Mouse (Mus musculus): ENCODE measurements around the gene Clic1.

Gene Clic1

DNA sequence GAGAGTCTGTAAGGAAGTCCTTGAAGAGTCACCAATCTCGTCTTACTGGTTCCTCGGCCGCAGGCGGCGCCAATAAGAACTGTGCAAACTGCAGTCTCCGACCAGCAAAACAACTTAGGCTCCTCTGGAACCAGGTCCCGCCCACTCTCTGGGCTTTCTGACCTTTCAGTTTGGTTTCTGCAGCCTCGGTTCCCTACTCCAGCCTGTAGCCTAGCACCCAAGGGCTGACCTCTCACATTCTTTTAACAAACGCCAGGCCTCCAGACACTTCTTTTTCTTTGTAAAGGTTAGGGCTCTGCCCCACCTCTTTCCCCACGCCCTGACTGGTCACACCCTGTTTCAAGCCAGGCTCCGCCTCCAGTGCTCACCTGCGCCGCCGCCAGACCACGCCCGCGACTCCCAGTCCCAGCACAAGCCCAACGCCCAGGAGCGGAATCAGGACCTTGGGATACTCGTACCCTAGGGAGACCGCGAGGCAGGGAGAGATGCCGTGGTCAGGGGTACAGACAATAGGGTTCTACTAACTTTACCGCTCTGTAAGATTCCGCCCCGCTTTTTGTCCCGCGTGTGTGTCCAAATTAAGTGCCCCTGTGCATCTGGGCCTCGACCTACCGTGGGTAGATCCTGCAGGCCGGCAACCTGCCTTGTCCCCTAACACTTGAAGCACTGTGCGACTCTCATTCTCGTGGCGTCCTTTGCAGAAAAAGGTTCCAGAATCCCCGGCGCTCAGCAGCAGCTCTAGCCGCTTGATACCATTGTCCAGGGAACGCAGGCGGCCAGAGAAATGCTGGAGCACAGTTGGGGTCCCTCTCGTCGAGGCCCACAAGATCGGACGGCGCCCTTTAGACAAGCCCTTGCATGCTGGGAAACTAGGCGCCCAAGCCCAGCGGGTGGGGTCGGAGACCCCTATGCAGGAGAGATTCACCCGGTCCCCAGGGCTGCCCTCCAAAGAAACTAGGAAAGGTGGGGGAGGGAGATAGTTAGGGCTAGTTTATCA lies 15.5 kb downstream of the Clic1 start, which contains the start of gene Ly6g6c:
TSS of gene Ly6g6c (plus strand) at position 438 of the 997 bp plus-strand sequence.
- DNase-seq, result peak; percentile 62 to 71

DNA sequence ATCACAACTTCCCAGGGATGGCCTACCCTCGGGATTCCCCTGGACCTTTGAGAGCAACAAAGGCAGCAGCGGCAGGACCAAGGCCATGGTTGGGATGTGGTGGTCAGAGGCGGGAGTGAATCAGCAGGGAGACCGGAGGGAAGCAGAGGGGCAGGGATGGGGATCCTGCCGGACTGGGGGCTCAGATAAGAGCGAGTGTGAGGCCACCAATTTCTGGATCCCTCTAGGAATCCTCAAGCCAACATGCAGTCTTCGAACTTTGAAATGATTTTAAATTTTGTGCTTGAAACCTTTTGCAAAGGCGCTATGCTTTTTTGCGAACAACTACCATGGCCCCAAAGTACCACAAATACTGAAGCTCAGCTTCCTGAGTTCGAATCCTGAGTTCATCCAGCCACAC lies 16.3 kb downstream of the Clic1 start, which contains the start of gene Mpig6b:
TSS of gene Mpig6b (minus strand) at position 101 of the 400 bp plus-strand sequence.
- no peak for DNase-seq

DNA sequence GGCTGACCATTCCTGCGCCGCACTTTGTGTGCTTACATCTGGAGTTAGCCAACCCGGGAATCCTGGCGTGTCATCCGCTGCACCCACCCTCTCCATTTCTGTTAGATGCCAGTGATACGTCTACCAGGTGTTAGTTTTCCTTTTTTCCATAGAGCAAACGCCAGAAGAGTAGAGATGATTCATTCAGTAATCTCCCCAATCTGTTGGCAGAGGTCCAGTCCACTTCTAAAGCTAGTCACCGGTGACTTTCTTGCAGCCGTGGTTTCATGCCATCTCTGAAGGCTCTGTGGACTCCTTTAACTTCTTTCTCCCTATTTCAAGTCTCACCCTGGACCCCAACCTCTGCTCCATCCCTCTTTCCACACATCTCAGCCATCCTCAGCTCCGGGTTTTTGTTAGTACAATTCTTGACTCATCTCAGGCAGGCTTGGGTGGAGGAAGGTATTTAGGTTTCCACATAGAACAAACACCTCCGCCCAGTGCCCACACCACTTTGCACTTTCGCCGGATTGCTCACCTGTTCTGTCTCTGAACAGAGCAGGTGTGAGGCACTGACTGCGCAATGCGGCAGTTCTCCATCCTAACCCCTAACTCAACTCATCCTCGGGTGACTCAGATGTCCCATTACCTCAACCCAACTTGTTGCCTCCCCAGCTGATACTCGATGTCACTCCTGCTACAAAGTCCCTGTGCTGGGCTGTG lies 18.6 kb downstream of the Clic1 start:
- DNase-seq, result no peak

DNA sequence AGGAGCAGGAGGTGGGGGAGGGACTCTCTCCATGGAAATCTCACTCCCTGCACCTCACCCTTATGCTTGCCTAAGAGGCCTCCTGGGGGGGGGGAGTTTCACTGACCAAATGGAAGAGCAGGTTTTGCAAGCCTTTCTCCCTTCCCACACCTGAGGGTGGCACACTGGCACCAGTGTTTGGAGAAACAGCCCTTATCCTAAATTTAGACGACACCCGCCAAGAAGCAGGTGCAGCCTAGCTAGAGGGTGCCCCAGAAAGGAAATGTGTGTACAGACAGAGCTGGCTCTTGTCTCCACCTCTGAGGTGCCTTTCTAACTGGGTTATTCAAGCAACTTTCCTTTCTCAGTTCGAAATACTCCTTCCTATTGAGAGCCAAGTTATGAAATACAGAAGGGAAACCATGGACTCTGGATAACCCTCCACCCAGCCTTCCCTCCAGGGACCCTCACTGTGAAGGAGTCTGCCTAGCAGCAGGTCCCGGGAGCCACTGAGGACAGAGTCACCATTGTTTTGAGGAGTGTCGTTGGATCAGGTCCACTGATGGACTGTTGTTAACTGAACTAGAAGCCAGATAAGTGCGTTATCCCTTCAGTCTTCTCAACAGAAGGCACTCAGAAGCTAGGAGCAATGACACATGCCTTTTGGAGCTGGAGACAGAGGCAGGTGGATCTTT lies 20.9 kb downstream of the Clic1 start:
- peak; percentile 83 to 87 for DNase-seq

DNA sequence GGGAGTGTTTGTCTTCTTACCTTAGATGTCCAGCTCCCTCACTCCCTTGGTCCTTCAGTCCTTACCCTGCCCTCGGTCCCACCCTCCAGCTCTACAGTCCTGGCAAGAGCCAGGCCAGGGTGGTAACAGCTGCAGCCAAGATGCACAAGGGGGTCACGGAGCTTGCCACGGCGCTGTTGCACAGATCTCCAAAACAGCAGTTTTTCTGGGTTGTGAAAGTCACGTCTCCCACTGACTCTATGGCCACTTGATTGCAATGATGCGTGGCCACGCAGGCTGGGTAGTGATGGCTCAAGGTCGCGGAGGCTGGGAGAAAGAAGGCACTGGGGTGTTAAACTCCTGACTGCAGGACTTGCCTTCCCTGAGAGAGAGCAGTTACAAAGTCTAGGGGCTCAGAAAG lies 21.7 kb downstream of the Clic1 start:
- DNase-seq, result no peak

DNA sequence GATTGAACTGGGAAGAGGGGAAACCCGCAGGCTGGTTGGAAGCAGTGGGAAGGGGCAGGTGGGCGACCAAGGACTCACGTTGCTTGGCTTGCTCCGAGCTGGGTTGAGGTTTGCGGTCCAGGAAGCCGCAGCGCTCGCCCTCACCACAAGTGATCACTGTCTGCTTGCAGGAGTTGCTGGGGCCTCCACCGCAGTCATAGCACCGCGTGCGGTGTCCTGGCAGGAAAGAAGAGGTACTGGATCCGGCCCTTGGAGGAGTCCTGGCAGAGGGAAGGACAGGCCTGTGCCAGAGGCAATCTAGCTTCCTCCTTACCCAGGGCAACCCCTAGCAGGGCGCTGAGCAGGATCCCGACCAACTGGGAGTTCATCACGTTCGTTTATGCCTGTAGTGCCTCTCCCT lies 24.3 kb downstream of the Clic1 start:
- DNase-seq, result peak; percentile 82 to 84

DNA sequence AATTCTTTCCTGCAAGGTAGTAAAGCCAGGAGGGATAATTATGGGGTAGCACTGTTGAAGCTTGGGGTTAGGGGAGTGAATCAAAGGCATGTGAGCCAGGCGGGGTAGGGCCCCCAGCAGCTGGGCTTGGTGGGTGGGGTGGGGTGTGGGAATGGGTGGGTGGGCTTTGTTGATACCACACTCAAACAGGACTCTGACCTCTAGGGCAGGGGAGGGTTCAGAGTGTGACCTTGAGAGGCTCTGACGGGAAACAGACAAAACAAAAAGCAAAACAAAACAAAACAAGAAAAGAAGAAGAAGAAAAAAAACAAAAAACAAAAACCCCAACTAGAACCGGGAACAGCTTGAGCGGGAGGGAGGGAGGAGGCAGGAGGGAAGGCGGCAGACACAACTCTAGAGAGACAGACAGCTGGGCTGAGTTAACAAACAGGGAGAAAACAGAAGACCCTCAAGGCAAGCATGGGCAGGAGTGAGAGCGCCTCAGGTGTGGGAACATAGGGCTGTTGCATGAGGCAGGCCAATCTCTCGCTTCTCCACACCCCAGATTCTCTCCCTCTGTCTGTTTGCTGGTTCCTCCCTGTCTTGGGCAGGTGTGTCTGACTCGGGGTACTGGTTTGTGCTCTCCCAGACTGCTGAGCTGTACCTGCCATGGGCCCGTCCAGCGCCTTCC lies 26.9 kb downstream of the Clic1 start, which contains the start of gene Ly6g6e:
TSS of gene Ly6g6e (plus strand) at position 396 of the 670 bp plus-strand sequence.
- peak in 1 of 2 experiments; percentile 9 for DNase-seq

DNA sequence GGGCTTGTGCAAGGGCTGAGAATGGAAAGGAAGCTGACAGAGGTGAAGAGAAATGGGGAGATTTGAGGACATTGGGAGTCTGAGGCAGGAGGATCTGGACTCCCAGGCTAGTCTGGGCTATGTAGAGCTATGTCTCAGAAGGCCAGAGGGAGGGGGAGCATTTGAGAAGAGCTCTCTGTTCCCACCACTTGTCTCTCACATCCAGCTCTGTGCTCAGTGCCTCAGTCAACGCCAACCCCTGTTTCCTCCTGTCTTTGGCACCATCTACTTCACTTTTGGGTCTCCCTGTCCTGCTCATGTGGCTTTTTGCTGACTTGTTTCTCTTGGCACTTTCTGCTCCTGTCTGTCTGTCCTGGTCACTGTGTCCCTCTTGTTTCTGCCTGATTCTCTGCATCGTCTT lies 27.5 kb downstream of the Clic1 start:
- peak in 1 of 2 experiments; percentile 2 for DNase-seq

DNA sequence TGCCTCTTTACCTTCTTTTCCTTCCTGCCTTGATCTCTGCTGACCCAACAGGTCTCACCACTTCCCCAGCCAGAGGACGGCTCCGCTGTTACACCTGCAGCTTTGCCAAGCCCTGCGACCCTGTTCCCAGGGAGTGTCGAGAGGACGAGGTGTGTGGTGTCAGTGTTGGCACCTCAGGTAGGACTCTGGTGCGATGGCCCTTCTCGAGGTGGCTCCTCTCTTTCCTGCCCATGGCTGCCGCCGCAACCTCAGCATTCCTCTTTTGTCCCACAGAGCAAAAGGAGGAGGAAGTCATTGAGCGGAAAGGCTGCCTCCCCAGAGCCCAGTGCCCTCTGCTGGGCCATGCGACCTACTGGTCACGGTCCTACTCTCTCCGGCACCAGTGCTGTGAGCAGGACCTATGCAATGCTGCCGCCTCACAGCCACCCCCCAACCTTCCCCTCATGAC lies 28.0 kb downstream of the Clic1 start, which contains the start of gene Ly6g6d:
TSS of gene Ly6g6d (minus strand) at position 280 of the 448 bp plus-strand sequence.
- DNase-seq, result peak in 1 of 2 experiments; percentile 53

DNA sequence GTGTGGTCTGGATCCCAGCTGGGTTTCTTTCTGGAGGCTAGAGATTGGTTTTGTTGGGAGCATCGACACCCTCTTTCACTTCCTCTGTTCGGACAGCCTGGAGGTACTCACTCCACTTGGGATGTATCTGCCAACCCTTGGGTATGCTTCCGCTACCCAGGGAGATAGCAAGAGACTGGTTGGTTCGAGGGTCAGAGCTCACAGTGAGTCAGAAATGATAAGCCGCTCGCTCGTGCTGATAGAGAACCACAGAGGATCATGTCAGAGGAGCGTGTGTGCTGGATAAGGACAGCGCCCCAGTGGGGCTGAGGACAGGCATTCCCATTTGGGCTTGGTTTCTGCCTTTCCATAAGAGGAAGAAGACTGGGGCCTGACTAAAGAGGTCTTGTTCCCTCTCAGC lies 30.0 kb downstream of the Clic1 start:
- DNase-seq, result no peak

DNA sequence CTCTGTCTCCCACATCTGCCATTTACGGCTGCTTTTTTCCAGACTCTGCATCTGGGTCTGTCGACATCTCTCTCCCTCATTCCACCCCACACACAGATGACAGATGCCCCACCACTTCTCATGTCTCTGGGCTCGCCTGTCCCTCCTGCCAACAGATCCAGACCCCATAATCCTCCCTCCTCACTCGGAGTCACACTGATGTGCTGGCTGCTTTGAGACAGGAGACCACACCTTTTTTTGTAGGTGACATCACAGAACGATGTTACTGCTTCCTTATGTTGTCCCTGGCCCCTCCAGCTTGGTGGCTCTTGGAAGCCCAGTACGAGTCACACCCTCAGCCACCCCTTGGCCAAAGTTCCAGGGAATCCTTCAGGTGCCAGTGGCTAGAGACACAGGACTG lies 30.5 kb downstream of the Clic1 start:
- no peak for DNase-seq

DNA sequence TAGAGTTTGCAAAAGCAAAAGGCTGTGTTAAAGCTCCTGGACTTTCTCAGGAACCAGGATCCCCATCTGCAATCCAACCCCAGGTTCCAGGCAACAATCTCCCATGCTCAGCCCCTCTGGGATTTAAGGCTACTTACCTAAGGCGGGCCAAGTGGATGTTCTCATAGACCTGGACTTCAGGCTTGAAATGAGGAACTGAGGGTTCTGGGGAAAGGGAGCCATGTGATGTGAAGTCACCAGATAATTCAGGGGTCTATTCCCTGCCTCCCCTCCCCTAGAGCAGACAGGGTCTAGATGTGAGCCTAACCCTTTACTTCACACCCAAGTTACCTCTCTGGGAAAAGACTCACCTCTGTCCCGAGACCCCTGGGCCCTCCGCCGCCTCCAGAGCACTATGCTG lies 30.9 kb downstream of the Clic1 start:
- DNase-seq, result no peak

DNA sequence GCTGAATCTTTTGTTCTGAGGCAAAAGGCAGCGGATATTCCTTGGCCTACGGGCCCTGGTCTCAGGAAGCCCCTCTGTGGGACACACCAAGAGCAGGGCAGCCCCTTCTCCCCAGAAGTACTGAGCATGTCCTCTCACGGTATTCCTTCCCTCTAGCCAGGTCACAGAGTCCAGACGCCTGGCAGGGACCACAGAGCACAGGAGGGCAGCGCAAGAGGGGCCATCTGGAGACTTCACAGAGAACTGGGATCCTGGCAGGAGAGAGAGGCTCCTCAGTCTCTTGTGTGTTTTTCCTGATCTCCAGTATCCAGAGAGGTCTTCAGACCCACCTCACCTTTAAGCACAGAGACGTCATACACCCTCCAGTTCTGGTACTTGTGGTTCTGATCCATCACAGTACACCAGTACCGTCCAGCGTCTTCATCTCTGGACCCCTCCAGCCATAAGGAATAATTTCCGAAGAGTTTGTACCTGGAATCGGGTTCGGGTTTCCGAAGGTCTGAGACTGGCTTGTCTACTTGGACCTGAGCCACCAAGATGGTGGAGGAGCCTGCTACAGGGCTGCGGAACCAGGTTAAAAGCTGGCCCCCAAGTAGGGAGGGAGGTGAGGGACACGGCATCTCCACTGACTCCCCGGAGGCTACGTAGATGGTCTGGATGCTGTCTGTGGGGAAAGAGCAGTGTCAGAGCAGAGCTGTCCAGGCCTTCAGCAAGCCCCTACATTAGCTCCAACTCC lies 33.2 kb downstream of the Clic1 start:
- peak; percentile 72 to 75 for DNase-seq

DNA sequence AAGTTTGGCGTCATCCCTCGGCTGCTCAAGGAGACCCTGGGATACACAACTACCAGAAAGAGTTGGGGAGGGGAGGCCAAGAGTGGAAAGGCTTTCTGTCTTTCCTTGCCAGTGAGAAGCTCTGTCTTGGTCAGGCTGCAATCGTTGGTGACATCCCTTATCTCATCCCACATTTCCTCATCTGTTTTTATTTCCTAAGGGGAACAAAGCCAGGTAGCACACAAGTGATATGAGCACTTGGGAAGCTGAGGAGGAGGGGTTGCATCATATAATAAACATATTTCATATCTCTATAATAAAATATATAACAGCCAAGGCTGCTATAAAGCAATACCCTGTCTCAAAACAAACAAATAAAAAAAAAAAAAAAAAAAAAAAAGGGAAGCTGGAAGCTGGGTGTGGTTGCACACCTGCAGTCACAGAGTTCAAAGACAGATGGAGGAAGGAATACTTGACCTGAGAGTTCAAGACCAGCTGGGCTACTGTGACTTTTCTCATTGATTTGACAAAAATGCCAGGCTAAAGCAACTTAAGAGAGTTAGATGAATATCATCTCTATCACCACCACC lies 34.2 kb downstream of the Clic1 start:
- no peak for DNase-seq

DNA sequence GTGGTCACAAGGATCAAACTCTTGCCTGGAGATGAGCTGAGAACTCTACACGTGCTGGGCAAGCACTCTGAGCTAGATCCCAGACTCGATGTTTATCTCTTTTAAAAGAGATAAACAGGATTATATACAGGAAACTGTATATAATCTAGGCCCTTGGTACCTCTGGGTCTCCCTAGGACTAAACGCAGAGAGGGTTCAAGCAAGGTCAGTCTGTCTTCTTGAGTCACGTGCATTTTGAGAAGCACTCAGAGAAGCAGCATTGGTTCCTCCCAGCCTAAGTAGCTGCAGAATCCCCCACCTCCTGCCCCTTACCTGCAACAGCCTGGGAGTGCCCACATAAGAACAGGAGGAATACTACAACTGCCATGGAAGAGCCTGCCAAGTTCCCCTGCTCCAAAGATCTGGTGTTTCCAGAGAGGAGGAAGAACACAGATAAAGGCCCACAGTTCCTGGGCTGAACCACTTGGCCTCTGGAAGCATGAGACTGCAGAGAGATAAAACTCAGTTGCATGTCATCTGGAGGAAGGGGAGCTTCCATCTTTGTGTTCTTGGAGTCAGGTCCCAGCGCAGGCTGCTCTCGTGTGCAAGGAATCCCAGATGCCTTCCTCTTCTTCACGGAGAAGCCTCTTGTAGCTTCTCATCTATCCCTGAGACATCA lies 35.6 kb downstream of the Clic1 start, which contains the start of gene Ly6g6f:
TSS of gene Ly6g6f (minus strand) at position 403 of the 658 bp plus-strand sequence.
- no peak for DNase-seq

DNA sequence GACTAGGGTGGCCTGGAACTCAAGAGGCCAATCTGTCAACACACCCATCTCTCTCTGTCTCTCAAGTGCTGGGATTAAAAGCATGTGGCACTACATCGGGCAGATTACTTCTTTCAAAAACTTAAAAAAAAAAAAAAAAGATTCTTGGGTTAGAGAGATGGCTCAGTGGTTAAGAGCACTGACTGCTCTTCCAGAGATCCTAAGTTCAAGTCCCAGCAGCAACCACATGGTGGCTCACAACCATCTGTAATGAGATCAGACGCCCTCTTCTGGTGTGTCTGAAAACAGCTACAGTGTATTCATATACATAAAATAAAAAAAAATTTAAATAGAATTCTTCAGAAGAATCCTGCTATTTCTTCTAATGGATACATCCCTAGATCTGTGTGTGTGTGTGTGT lies 38.4 kb downstream of the Clic1 start:
- no peak for DNase-seq

DNA sequence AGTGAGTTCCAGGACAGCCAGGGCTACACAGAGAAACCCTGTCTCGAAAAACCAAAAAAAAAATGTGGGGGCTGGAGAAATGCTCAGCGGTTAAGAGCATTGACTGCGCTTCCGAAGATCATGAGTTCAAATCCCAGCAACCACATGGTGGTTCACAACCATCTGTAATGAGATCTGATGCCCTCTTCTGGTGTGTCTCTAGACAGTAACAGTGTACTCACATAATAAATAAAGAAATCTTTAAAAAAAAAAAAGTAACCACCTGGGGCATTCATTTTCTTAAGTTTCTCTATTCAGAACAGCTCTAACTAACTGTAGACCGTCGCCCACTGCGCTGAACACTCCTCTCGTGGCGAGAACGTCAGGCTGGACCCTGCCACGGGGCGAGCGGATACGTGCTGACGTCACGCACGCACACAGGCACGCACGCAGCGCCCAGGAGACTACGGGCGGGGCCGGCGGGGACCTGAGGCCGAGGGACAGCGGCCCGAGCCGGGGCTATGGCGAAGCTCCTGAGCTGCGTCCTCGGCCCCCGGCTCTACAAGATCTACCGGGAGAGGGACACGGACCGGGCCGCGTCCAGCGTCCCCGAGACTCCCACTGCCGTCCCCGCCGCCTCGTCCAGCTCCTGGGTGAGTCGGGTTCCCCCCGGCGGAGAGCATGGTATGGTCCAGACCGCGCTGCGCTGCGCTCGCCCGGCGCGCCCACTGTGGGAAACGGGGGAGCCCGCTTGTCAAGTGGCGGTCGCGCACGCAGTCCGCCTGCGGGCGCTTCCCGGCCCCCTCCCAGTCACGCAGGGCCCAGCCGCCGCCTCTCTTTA lies 39.3 kb downstream of the Clic1 start, which contains the start of gene Abhd16a:
TSS of gene Abhd16a (plus strand) at position 439 of the 820 bp plus-strand sequence.
- peak; percentile 94 to 95 for DNase-seq

DNA sequence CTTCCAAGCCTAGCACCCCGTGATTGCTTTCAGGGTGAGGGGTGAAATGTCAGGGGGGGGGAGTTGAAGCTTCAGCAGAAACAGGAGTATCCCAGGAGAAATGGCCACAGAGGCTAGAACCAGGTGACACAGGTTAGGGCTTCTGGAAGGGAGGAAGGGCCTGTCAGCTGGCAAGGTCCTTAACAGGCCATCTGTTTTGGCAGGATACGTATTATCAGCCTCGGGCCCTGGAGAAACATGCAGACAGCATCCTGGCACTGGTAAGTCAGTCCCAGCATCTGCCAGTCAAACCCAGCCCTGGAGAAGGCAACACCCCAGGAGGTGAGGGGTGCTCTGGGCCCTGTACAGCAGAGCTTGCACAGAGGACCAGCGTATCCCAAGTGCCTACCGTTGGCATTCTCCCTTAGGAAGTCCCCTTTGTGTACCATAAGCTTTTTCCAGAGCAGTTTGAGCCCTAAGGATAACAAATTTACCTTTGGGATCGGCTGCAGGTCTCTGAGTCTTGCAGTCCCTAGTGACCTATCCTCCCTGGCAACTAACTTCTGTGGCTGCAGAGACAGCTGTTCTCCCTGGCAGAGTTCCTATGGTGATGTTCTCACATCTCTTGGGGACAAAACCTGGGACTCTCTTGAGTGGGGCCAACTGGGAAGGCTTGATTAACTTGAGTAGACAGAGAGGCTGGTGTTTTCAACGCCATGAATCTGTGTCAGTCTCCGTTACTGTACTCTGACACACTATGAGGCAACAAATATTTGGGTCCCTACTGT lies 40.6 kb downstream of the Clic1 start:
- DNase-seq, result peak; percentile 82 to 85

All from cerebellum, postnatal 36 days (tissue).